Mouse (Mus musculus) thymus, adult 2 months (tissue): ENCODE data around the gene Tet1.

Source experiments
- CTCF ChIP-seq: fragments of 200-500 bp; IDR thresholded peaks from 2 replicates; pipeline ENCODE4 v1.5.1; 2012; ENCODE audit warnings: mild to moderate bottlenecking, control low read depth, low read length, moderate library complexity, borderline replicate concordance; ENCODE audit not compliant: control insufficient read depth, poor library complexity, insufficient read depth; ENCODE audit errors: extremely low read depth
- POLR2A ChIP-seq: fragments of 200-500 bp; IDR thresholded peaks from 2 replicates; pipeline ENCODE4 v1.6.1; 2012; ENCODE audit warnings: mild to moderate bottlenecking, low read length, control low read depth, moderate library complexity; ENCODE audit not compliant: control insufficient read depth, poor library complexity, insufficient read depth; ENCODE audit errors: extremely low read depth

DNA sequence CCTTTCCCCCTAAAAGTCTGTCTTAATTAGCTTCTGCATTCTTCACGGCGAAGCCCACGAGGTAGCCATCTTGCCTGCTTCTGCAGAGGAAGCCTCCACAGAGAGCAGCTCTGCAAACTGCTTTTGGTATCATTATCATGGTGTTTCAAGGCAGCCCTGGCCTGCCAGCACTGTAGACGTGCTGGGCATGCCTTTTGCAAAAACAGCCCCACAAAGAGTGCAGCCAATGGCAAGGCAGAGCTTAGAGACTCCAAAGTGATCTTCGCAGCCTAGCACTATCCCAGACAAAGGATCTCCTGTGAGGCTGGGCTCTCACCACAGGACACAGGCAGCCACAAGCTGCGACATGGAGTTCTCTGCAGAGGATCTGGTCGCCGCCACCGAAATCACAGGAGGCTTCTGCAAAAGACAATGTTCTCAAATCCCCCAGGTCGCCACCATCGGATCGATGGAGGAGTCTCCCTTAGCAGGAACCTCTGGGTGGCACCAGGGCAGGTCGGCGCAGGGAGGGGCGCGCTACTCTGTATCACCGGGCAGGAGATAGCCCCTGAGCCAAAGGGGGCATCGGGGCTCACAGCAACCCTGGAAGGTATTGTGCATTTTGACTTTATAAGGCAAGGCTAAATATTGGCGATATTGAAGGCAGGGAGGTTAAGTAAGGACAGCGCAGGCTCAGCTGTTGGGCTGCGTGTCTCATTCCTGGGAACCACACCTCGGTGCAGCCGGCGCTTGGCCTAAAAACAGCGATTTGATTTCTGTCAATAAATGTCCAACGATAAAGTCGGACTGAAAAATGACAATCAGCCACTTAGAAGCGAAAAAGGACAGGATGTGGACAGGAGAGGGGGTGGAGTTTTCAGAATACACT lies 43.4 kb downstream of the Tet1 start:
- TF ChIP-seq CTCF: no peak
- 0 out of 2 replicates have a peak, but pooled peaks have one; percentile 16 for TF ChIP-seq POLR2A
